Mouse (Mus musculus): Measurements from ENCODE around the gene Paqr5. TPM values are rescaled to one million over a fixed set of nuclear protein-coding genes. Genes with fewer than 3 reads are reported as not detected.

The Paqr5 gene
- total and polyA plus RNA-seq, 3 experiments = 0.76 TPM; not detected in 2

GRCm38 (mm10) chr9:61947402-61948346, 79.0 kb downstream of the Paqr5 start:
- peak; percentile 80 to 83 for DNase-seq
- intact Hi-C loops (cut with DNase I) = loop anchor here (1.0 to 5.0 kb wide), 3 partner anchors 38 to 295 kb away; partner anchors contain the start of gene Glce
- no peaks in the 10 kb centered on the region for H3K36me3 ChIP-seq (ENCODE audit: control insufficient read depth, insufficient read depth, low read length)
- no peaks in the 10 kb centered on the region; the same call in 1 of the 2 replicates for H3K79me2 ChIP-seq (replicated peaks; ENCODE audit: control insufficient read depth, insufficient read depth, low read length)
- WGBS = 6% methylated on average over 24 of the region's 24 CpGs
- H3K4me3 ChIP-seq = peak overlapping the region; percentile 54
- H3K27ac ChIP-seq = peak overlapping the region; percentile 81
- no peaks in the 10 kb centered on the region for H3K4me1 ChIP-seq (ENCODE audit: control insufficient read depth, insufficient read depth, low read length)
- peak overlapping the region; percentile 44 for H3K9ac ChIP-seq (ENCODE audit: low read depth, low read length)
- TF ChIP-seq EP300 (IDR thresholded peaks at IDR 0.05; ENCODE audit: insufficient read depth, low read depth, low read length) (peak; percentile 59; the same call in 1 of the 2 replicates), POLR2A (IDR thresholded peaks at IDR 0.05; ENCODE audit: insufficient read depth, low read depth, low read length) (no peak), CTCF (IDR thresholded peaks at IDR 0.05) (peak; percentile 95)
- H3K27me3 ChIP-seq (ENCODE audit: control insufficient read depth, insufficient read depth, low read length) = no peaks in the 10 kb centered on the region

GRCm38 (mm10) chr9:61946623-61947401, 79.8 kb downstream of the Paqr5 start, which contains the start of gene Kif23:
Kif23 (minus strand) TSS chr9:61946774.
- Histone ChIP-seq H3K9ac (ENCODE audit: low read depth, low read length) (peak within 1 kb of the TSS; percentile 73), H3K79me2 (replicated peaks; ENCODE audit: control insufficient read depth, insufficient read depth, low read length) (no peaks in the 10 kb centered on the region; the same call in 1 of the 2 replicates), H3K36me3 (ENCODE audit: control insufficient read depth, insufficient read depth, low read length) (no peaks in the 10 kb centered on the region), H3K27ac (peak within 1 kb of the TSS; percentile 81), H3K4me3 (peak within 1 kb of the TSS; percentile 67), H3K4me1 (ENCODE audit: control insufficient read depth, insufficient read depth, low read length) (no peaks in the 10 kb centered on the region), H3K27me3 (ENCODE audit: control insufficient read depth, insufficient read depth, low read length) (no peaks in the 10 kb centered on the region)
- TF ChIP-seq CTCF (IDR thresholded peaks at IDR 0.05) (peak; percentile 90), POLR2A (IDR thresholded peaks at IDR 0.05; ENCODE audit: insufficient read depth, low read depth, low read length) (peak; percentile 72), EP300 (IDR thresholded peaks at IDR 0.05; ENCODE audit: insufficient read depth, low read depth, low read length) (no peak)
- intact Hi-C loops (cut with DNase I) = loop anchor here (1.0 to 5.0 kb wide), 3 partner anchors 35 to 295 kb away; partner anchors contain the start of gene Glce
- DNase-seq = peak; percentile 98 to 99
- 1% methylated on average over 44 of the region's 44 CpGs for WGBS

GRCm38 (mm10) chr9:61945973-61946611, 80.6 kb downstream of the Paqr5 start:
- H3K9ac ChIP-seq (ENCODE audit: low read depth, low read length) = peak overlapping the region; percentile 73
- WGBS = 1% methylated on average over 38 of the region's 38 CpGs
- no peak for DNase-seq
- H3K36me3 ChIP-seq (ENCODE audit: control insufficient read depth, insufficient read depth, low read length) = no peaks in the 10 kb centered on the region
- no peak for TF ChIP-seq POLR2A (IDR thresholded peaks at IDR 0.05; ENCODE audit: insufficient read depth, low read depth, low read length)
- TF ChIP-seq EP300 (IDR thresholded peaks at IDR 0.05; ENCODE audit: insufficient read depth, low read depth, low read length) = no peak
- TF ChIP-seq CTCF (IDR thresholded peaks at IDR 0.05) = no peak
- H3K27ac ChIP-seq = peak overlapping the region; percentile 20; the same call in 1 of the 2 replicates
- no peaks in the 10 kb centered on the region; the same call in 1 of the 2 replicates for H3K79me2 ChIP-seq (replicated peaks; ENCODE audit: control insufficient read depth, insufficient read depth, low read length)
- H3K27me3 ChIP-seq (ENCODE audit: control insufficient read depth, insufficient read depth, low read length) = no peaks in the 10 kb centered on the region
- intact Hi-C loops (cut with DNase I) = loop anchor here (1.0 to 5.0 kb wide), 3 partner anchors 34 to 296 kb away; partner anchors contain the start of gene Glce
- no peaks in the 10 kb centered on the region for H3K4me1 ChIP-seq (ENCODE audit: control insufficient read depth, insufficient read depth, low read length)
- peak overlapping the region; percentile 67 for H3K4me3 ChIP-seq

DNA sequence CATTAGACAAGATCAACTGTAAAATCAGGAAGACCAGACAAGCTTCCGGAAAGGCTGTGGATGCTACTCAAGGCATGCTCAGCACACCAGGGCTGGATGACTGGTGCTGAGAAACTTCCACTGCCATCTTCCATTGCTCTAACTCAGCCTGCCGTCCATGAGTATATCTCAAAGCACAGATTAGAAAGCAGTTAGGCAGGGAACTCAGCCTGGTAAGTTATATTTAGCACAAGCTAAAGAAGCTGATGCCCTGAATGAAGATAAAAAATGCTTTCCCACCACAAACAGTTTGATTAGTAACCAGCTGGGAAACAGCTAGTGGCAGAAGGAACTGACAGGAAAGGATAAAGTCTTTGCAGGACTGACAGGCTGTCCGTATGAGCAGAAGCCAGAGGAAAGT, 85.6 kb downstream of the Paqr5 start:
- WGBS = 49% methylated on average over 3 of the region's 3 CpGs
- intact Hi-C loops (cut with DNase I) = no loop called here
- DNase-seq = no peak
- no peak overlapping the region for H3K9ac ChIP-seq (ENCODE audit: low read depth, low read length)
- H3K27me3 ChIP-seq (ENCODE audit: control insufficient read depth, insufficient read depth, low read length) = no peaks in the 10 kb centered on the region; the same call in 1 of the 2 replicates
- no peak overlapping the region for H3K27ac ChIP-seq
- TF ChIP-seq EP300 (IDR thresholded peaks at IDR 0.05; ENCODE audit: insufficient read depth, low read depth, low read length) = no peak
- no peaks in the 10 kb centered on the region for H3K36me3 ChIP-seq (ENCODE audit: control insufficient read depth, insufficient read depth, low read length)
- no peaks in the 10 kb centered on the region for H3K79me2 ChIP-seq (replicated peaks; ENCODE audit: control insufficient read depth, insufficient read depth, low read length)
- no peak overlapping the region for H3K4me3 ChIP-seq
- H3K4me1 ChIP-seq (ENCODE audit: control insufficient read depth, insufficient read depth, low read length) = no peaks in the 10 kb centered on the region

GRCm38 (mm10) chr9:61933333-61933732, 93.3 kb downstream of the Paqr5 start:
- Histone ChIP-seq H3K27me3 (ENCODE audit: control insufficient read depth, insufficient read depth, low read length) (no peaks in the 10 kb centered on the region), H3K9ac (ENCODE audit: low read depth, low read length) (no peak overlapping the region), H3K27ac (no peak overlapping the region), H3K4me3 (no peak overlapping the region), H3K79me2 (replicated peaks; ENCODE audit: control insufficient read depth, insufficient read depth, low read length) (no peaks in the 10 kb centered on the region), H3K4me1 (ENCODE audit: control insufficient read depth, insufficient read depth, low read length) (no peaks in the 10 kb centered on the region), H3K36me3 (ENCODE audit: control insufficient read depth, insufficient read depth, low read length) (no peaks in the 10 kb centered on the region)
- WGBS = 75% methylated on average over 2 of the region's 2 CpGs
- intact Hi-C loops (cut with DNase I) = no loop called here
- no peak for TF ChIP-seq EP300 (IDR thresholded peaks at IDR 0.05; ENCODE audit: insufficient read depth, low read depth, low read length)
- DNase-seq = no peak
